Mouse (Mus musculus) kidney, postnatal 36 days (tissue): Measurements from ENCODE around the gene Mecr.

Experiments used
- DNase-seq, 2 experiments: peaks; one replicate each; pipeline ENCODE4 v3.0.0; 2021 to 2022; ENCODE audit warnings: mixed read lengths in 2 of 2

Mecr gene

DNA sequence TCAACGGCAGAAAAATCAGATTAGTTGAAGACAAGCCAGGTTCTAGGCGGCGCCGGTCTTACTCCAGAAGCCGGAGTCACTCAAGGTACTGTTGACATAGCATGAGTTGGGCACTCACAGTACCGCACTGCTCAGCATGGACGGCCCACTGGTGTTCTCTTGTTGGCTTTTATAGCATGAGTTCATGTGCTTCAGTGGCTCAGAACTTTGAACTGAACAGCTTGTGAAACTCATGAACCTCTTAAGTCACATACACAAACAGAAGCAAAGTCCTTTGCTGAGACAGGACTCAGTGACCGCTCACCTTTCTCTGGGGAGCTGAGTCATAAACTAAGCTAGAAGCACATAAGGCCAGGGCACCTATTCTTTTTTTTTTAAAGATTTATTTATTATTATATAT, 54.5 kb downstream of the Mecr start:
- DNase-seq, result peak; percentile 72 to 91

DNA sequence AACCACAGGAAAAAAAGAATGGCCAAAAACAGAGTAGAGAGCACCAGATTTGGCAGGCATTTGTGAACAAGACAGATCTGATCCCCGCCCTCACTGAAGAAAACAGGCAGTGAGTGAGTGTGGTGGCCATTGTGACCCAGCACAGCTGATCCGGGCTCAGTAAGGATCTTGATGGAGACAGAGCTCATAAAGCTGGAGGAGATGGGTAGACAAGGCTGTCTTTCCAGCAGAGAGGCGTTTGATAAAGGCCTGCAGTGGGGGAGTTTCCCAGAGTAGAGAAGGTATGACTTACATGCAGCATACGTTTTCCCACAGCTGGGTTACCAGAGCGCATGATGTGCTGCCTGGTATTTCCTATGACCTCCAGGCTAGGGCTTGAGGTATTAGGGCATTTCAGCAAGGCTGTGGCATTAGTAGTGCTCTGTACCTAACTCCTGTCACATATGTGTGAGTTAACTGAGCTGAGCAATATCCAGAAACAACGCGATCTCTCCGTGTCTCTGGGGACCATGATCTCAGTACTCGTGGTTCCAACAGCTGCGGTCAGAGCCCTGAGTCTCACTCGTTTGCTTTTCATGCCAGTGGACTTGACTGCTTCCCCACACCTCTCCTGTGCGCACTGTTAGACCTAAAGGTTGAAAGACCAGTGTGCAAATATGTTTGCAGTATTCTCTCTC, 55.4 kb downstream of the Mecr start:
- DNase-seq, result no peak

DNA sequence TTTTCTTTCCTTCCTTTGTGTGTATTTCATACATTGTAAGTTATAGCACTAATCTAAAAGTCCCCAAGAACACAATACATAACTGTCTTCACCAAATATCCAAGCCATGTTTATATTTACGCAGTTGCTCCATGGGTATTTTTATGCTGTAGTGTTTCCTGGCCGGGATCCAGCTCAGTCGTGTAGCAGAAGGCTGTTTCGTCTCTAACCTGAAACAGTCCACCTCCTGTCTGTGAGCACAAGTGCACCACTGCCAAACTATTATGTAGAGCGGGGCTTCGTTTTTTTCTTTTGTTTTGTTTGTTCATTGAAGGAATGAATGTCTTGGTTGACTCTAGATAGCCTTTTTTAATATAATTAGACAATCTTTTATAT, 55.9 kb downstream of the Mecr start:
- peak in 1 of 2 experiments; percentile 67 for DNase-seq

DNA sequence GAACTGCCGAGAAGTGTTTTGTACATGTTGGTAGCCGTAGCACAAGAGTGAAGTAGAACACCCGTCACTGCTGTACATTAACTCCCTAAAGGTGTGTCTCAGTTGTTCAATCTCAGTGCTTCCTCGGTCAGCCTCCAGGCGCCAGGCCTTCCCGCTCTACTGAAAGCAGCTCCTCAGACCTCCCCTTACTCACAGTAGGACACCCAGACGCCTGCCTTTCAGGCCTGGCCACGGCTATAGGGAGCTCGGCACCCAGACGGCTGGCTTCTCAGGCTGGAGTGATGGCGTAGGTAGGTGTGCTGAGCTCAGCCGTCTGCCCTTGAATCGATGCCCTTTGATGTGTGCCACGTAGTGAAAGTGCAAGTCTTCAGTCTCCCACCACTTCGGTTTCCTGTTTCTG, 57.8 kb downstream of the Mecr start:
- DNase-seq, result no peak

DNA sequence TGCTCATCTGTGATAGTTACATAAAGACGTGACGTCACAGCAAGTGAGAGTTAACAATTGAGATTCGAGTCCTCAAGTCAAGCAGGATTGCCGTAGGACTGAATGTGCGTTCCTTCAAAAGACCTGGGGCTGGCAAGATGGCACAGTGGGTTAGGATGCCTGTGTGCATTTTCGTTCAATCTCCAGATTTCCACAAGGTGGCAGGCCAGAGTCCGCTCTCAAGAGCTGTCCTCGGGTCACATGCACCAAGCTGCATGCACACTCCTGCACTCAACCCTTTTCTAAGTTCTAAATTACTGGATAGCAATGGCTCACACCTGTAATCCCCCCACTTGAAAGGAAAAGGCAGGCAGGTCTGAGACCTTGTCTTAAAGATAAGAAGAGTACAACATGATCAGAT, 61.2 kb downstream of the Mecr start:
- peak; percentile 70 to 83 for DNase-seq

DNA sequence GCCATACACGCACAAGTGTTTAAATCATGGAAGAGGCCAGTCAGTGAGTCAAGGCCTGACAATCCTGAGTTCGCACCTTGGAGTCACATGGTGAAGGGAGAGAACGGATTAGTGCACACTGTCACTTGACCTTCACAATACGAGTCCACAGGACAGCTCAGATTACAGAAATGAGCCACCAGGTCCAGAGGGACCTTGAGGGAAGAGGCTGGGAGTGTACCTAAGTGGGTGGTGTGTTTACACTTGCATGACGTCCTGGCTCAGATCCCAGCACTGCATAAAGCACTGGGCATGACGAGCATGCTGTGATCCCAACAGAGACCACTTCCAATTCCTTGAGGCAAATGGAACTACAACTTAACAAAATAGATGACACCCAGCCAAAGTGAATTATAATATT, 63.2 kb downstream of the Mecr start:
- DNase-seq, result peak; percentile 53 to 62

DNA sequence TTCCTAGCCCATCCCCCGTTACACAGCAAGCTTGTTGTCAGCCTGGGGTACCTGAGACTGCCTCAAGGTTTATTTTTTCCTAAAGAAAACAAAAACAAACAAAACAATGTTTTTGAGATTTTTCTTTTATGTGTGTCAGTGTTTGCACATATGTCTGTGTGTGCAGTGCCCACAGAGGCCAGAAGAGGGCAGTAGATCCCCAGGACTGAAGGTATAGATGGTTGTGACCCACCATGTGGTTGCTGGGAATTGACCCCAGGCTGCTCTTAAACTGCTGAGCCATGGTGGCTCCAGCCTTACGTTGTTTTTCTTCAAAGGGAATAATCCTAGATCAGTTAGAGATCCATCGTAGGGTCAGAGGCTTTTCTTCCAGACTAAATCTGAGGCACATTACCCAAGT, 64.6 kb downstream of the Mecr start:
- DNase-seq, result no peak

DNA sequence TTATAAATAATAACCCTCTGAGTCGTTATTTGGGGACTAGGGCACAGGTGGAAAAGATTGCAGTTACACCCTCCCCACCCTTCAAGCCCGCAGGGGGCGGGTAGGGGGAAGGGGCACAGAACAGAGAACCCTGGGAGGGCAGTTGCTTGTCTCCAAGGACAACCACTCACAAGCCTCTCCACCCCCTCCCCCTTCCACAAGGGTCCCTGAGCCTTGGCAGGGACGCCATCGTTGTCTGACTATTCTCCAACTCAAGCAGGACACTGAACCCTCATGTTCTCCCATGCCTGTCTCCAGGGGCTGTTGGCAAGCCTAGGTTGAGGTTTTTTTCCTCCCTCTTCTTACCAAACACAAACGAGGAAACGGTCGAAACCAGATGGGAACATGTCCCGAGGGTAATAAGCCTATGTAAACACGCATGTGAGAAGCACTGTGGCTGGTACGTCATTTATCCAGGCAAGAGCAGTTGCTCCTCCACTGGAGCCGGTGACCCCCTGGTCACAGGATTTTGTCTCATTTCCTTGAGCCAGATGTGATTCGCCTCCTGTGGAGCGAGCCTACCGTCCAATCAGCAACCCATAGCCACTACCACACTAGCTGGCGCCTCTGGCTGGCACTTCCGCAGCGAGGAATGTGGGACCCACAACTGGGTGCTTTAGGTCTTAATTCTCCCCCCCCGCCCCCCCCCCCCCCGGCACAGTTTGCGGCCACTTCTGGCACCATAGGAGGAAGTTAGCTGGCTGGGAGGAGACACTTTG, 67.1 kb downstream of the Mecr start:
- peak; percentile 50 to 51 for DNase-seq

DNA sequence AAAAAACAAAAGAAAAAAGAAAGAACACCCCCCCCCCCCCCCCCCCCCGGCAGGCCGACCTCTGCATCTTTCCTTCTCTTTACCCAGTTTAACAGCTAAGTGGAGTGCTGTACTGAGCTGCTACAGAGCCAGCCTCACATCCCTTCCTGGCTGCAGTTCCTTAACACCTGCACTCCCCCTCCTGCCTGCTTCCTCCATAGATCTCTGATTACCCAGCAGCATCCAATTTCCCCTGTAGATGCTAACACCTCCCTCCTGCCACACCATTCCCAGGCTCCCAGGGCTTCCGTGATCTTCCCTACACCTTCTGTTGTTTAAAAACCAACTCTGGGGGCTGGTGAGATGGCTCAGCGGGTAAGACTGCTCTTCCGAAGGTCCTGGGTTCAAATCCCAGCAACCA, 68.3 kb downstream of the Mecr start:
- no peak for DNase-seq

DNA sequence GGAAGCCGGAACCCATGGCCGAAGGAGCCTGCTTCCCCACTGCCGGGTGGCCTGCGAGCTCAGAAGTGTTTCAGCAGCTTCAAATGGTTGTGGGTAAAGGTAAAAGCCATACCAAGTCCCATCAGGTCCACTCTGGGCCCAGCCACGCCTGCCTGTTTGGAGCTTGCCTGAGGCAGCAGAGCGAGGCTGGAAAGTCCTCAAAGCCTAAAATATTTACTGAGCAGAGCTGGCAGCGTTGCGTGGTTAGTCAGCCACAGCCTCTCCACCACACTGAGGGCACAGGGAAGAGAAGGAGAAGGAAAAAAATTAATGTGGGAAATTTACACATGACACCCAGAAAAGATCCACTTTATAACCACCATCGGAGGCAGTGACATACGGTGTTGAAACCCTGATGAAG, 70.3 kb downstream of the Mecr start:
- DNase-seq, result no peak

DNA sequence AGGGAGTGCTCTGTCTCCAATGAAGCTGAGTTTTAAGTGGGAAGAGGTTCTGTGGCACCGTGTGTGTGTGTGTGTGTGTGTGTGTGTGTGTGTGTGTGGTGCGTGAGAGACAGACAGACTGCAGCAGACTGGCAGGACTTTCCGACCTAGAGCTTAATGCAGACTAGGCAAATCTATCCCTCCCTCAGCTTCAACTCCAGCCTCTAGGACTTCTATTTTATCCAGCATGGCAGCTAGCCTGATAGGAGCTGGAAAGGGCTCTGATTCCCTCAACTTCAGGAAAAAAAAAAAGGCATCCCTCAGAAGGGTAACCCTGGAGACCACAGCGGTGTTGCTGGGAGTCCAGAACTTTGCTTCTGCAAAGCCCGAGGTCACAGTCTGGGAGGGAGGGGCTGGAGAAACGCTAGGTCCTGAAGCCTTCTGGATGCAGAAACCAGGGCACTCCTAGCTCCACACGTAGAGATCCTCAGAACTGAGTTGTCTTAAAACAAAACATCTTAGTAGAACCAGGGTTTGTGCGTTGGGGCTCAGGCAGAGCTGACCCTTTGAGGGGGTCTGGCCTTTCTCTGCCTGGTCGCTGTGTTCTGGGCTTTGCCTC, 70.9 kb downstream of the Mecr start:
- no peak for DNase-seq

DNA sequence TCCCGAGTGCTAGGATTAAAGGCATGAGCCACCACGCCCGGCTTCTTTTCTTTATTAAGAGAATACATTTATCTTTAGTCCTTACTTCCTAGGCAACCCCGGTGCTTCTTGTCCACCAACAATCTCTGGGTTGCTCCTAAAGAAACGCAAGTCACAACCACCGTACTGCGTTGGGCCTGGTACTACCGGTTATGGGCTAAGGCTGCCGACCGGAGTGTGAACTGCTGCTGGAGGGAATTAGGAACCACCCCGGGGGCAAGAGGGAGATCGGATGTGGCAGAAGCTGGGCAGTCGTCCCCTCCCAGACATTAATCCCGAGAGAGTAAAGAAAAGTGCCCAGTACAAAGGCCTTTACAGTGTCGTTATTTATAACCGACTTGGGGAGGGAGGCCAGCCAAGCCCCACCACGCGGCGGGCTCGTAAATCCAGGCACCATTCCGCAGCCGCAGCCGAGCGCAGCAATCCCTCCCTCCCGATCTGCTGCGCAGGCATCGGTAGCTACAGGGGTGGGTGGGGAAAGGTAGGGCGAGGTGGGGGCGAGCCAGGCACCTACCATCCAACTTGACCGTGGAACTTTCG, 71.7 kb downstream of the Mecr start:
- DNase-seq, result peak; percentile 71 to 73

DNA sequence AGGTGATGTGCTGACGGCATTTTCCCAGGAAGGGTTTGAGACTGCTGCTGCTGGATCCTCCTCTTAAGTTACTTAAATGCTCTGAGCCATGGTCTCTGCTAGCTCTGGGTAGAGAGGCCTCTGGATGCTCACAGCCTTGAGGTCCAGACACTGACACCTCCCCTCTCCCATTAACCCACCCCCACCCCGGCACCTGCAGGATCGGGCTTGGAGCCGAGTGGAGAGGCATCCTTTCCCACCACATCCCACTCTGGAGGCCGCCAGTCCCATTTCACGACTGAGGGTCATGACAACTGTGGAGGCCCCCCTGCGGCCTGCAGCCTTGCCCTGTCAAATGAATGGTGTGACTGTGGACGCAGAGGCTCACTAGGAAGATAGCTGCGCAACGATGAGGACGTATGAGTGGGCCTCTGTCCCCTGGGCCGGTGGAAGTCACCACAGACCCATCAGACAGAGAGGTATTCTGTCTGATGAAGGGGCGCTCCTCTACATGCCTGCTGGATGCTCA, 72.6 kb downstream of the Mecr start:
- no peak for DNase-seq

DNA sequence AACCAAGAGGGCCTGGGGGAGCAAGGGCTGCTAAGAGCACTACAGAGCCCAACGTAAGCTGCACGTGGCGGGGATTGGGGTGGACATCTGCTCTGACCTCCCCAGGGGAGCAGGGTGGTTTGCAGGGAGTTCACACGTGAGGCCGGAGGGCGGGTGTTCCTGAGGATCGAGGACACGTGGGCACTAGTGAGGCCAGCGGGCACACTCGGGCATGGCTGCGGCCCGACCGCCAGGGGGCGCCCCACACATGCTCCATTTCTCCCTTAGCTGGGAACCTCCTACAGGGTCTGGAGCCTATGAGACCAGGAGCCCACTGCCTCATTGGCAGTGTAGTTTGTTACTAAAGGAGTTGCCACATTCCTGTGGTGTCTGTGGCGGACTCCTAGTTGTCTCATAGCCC, 73.2 kb downstream of the Mecr start:
- peak; percentile 90 to 92 for DNase-seq

DNA sequence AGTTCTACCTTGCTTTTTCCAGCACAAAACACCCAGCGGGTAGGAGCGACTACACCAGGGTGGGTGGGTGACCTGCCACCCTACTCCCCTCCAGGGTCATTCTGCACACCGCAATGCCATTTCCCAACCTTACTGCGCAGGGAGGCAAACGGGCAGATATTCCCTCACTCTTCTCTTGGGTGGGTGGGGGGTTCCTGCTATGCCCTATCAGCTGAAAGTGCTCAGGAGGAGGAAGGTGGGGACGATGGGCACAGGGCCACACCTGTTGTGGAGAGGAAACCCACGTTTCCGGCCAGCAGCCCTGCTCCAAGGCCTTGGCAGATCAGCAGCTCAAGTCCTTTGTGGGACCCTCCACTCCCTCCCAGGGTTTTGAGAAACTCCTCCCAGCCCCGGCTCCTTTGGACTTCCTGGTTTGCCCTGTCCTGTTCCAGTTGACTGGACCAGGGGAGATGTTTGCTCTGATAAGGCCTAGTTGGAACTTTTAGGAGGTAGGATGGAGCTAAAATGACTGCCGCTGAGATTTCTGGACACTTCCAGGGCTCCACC, 73.8 kb downstream of the Mecr start:
- peak; percentile 52 to 68 for DNase-seq
